Mouse (Mus musculus) neural tube, embryonic 12.5 days (tissue): ENCODE data around the gene Dact3. TPM values are rescaled to one million over a fixed set of nuclear protein-coding genes. Genes with fewer than 3 reads are reported as not detected.
A peak's percentile ranks its signal among the peaks of the same experiment; 100 is the strongest.

Experiments
- ATAC-seq: fragments of 200-750 bp; cut with Nextera tagmentation; 2 replicates; pipeline ENCODE4 v1.8.0; 2017; ENCODE audit warnings: low read depth, mild to moderate bottlenecking, moderate TSS enrichment, moderate library complexity; ENCODE audit not compliant: low FRiP score
- H3K27ac ChIP-seq: fragments of 300-500 bp; sonication (generic); 2 replicates; pipeline ENCODE4 v1.5.1; 2016
- H3K27me3 ChIP-seq: fragments of 300-500 bp; sonication (generic); replicated peaks from 2 replicates; pipeline ENCODE4 v1.6.1; 2016; ENCODE audit warnings: mild to moderate bottlenecking
- H3K36me3 ChIP-seq: fragments of 300-500 bp; sonication (generic); 2 replicates; pipeline ENCODE4 v1.6.1; 2016; ENCODE audit warnings: mild to moderate bottlenecking
- H3K4me1 ChIP-seq: fragments of 300-500 bp; sonication (generic); 2 replicates; pipeline ENCODE4 v1.6.1; 2016
- H3K4me2 ChIP-seq: fragments of 300-500 bp; sonication (generic); replicated peaks from 2 replicates; pipeline ENCODE4 v1.6.1; 2016; ENCODE audit warnings: mild to moderate bottlenecking
- H3K4me3 ChIP-seq: fragments of 300-500 bp; sonication (generic); 2 replicates; pipeline ENCODE4 v1.5.1; 2016
- H3K9ac ChIP-seq: fragments of 300-500 bp; sonication (generic); 2 replicates; pipeline ENCODE4 v1.6.1; 2016; ENCODE audit warnings: mild to moderate bottlenecking
- H3K9me3 ChIP-seq: fragments of 300-500 bp; sonication (generic); 2 replicates; pipeline ENCODE4 v1.6.1; 2016; ENCODE audit warnings: mild to moderate bottlenecking
- WGBS: fragments of 180-500 bp; shearing (Covaris S2); methylation state at CpG from one replicate; pipeline ENCODE4 v1.1.7; 2016; 5-methylcytosine and 5-hydroxymethylcytosine counted together
- polyA plus RNA-seq: library from polyadenylated mRNA; unstranded; fragments of >200 nt; fragmentation: Nextera tagmentation; extraction: Ambion mirVana; gene quantifications from 2 replicates; pipeline ENCODE4 v1.2.1, GENCODE M21; 2016

Dact3 gene
- polyA plus RNA-seq, 1 experiment from 2014 or later, result 10.2 TPM

GRCm38 (mm10) chr7:16867488-16867887 lies 7.6 kb upstream of the Dact3 start:
- no peak overlapping the region for H3K4me3 ChIP-seq
- no peak overlapping the region for H3K9ac ChIP-seq
- ATAC-seq, result no peak
- H3K27ac ChIP-seq, result no peak overlapping the region
- H3K4me1 ChIP-seq, result peaks cover 10% of the 10 kb centered on the region; the same call in 1 of the 2 replicates
- 95% methylated on average over 3 of the region's 3 CpGs for WGBS
- H3K9me3 ChIP-seq, result no peaks in the 10 kb centered on the region
- H3K36me3 ChIP-seq, result peaks cover 38% of the 10 kb centered on the region
- H3K27me3 ChIP-seq, result no peaks in the 10 kb centered on the region
- no peak overlapping the region for H3K4me2 ChIP-seq

- Histone ChIP-seq H3K4me1 (peaks cover 10% of the 10 kb centered on the region; the same call in 1 of the 2 replicates), H3K36me3 (peaks cover 28% of the 10 kb centered on the region), H3K4me3 (peak overlapping the region; percentile 18; the same call in 1 of the 2 replicates), H3K4me2 (peak overlapping the region; percentile 51), H3K9ac (peak overlapping the region; percentile 33; the same call in 1 of the 2 replicates), H3K27me3 (no peaks in the 10 kb centered on the region), H3K27ac (0 out of 2 replicates have a peak overlapping the region, but pooled peaks have one; percentile 8), H3K9me3 (no peaks in the 10 kb centered on the region)
- ATAC-seq, result peak; percentile 93
- WGBS, result 10% methylated on average over 16 of the region's 16 CpGs
Measured at GRCm38 (mm10) chr7:16869497-16869896, 5.6 kb upstream of the Dact3 start.

DNA sequence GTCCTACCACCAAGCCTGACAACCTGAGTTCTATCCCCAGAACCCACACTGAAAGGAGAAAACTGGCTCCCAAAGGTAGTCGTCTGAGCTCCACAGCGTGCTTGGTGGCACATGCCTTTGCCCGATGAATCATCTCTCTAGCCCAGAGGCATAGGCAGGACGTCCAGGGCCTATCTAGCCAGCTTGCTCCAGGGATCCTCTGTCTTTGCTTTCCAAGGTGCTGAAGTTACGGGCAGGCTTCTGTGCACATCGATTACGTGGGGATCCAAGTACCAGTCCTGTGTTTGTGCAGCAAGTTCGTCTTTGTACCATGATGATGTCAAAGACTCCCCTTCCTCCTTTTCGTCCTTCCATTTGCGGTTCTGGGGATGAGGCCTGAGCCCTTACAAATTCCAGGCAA lies 3.5 kb upstream of the Dact3 start:
- Histone ChIP-seq H3K9me3 (no peaks in the 10 kb centered on the region), H3K27me3 (no peaks in the 10 kb centered on the region), H3K4me3 (no peak overlapping the region), H3K27ac (no peak overlapping the region), H3K4me1 (peaks cover 19% of the 10 kb centered on the region), H3K9ac (no peak overlapping the region), H3K36me3 (peaks cover 11% of the 10 kb centered on the region; the same call in 1 of the 2 replicates), H3K4me2 (no peak overlapping the region)
- WGBS, result 87% methylated on average over 10 of the region's 10 CpGs
- no peak for ATAC-seq

- WGBS, result 92% methylated on average over 9 of the region's 9 CpGs
- H3K27me3 ChIP-seq, result no peaks in the 10 kb centered on the region
- ATAC-seq, result no peak
- no peak overlapping the region for H3K27ac ChIP-seq
- H3K9me3 ChIP-seq, result no peaks in the 10 kb centered on the region
- H3K4me1 ChIP-seq, result peaks cover 24% of the 10 kb centered on the region
- H3K9ac ChIP-seq, result no peak overlapping the region
- H3K4me3 ChIP-seq, result no peak overlapping the region
- peaks cover 5% of the 10 kb centered on the region; the same call in 1 of the 2 replicates for H3K36me3 ChIP-seq
- H3K4me2 ChIP-seq, result no peak overlapping the region
Measured at GRCm38 (mm10) chr7:16872478-16872877, 2.6 kb upstream of the Dact3 start.

DNA sequence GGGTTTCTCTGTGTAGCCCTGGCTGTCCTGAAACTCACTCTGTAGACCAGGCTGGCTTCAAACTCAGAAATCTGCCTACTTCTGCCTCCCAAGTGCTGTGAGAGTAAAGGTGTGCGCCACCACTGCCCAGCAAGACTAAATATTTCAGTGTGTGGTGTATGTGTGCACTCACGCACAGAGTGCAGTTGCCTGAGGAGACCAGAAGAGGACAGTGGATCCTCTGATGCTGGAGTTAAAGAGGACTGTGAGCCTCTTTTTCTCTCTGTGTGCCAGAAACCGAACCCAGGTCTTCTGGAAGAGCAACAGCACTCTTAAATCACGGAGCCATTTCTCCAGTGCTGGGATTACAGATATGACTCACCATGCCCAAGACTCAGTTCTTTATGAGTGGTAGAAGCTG lies 1.7 kb upstream of the Dact3 start:
- no peak overlapping the region for H3K4me3 ChIP-seq
- 92% methylated on average over 4 of the region's 4 CpGs for WGBS
- peaks cover 3% of the 10 kb centered on the region; the same call in 1 of the 2 replicates for H3K36me3 ChIP-seq
- H3K4me2 ChIP-seq, result 0 out of 2 replicates have a peak overlapping the region, but pooled peaks have one; percentile 83
- no peaks in the 10 kb centered on the region for H3K27me3 ChIP-seq
- H3K9ac ChIP-seq, result no peak overlapping the region
- ATAC-seq, result no peak
- no peak overlapping the region for H3K27ac ChIP-seq
- no peaks in the 10 kb centered on the region for H3K9me3 ChIP-seq
- H3K4me1 ChIP-seq, result peaks cover 24% of the 10 kb centered on the region

DNA sequence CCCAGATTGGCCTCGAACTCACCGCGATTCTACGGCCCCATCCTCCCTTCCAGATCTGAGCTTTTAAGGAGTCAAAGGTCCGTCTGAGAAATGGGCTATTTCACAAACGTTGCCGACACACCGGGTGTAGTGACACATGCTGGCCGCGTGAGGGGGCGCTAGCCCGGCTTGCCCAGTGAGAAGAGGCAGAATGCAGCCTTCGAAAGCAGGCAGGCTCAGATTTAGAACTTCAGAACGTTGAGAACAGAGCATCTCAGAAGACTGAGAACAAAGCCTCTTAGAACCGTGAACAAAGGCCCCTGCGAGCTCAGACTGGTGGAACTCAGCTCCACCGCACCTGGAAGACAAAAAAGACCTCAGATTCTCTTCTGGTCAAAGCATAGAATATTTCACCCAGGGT lies 927 bp upstream of the Dact3 start:
- ATAC-seq, result no peak
- no peaks in the 10 kb centered on the region for H3K27me3 ChIP-seq
- peak overlapping the region; percentile 79 for H3K4me3 ChIP-seq
- H3K4me1 ChIP-seq, result peaks cover 23% of the 10 kb centered on the region
- H3K4me2 ChIP-seq, result peak overlapping the region; percentile 83
- H3K36me3 ChIP-seq, result peaks cover 7% of the 10 kb centered on the region; the same call in 1 of the 2 replicates
- no peaks in the 10 kb centered on the region for H3K9me3 ChIP-seq
- H3K9ac ChIP-seq, result 0 out of 2 replicates have a peak overlapping the region, but pooled peaks have one; percentile 35
- H3K27ac ChIP-seq, result peak overlapping the region; percentile 59
- WGBS, result 4% methylated on average over 17 of the region's 17 CpGs

GRCm38 (mm10) chr7:16874756-16875309 lies 284 bp upstream of the Dact3 start:
- no peaks in the 10 kb centered on the region for H3K27me3 ChIP-seq
- H3K4me2 ChIP-seq, result peak overlapping the region; percentile 83
- peak overlapping the region; percentile 35; the same call in 1 of the 2 replicates for H3K9ac ChIP-seq
- peak overlapping the region; percentile 79 for H3K4me3 ChIP-seq
- under 1% methylated on average over 33 of the region's 33 CpGs for WGBS
- peak overlapping the region; percentile 59 for H3K27ac ChIP-seq
- no peaks in the 10 kb centered on the region for H3K9me3 ChIP-seq
- H3K4me1 ChIP-seq, result peaks cover 20% of the 10 kb centered on the region
- ATAC-seq, result peak; percentile 95
- H3K36me3 ChIP-seq, result peaks cover 10% of the 10 kb centered on the region; the same call in 1 of the 2 replicates

DNA sequence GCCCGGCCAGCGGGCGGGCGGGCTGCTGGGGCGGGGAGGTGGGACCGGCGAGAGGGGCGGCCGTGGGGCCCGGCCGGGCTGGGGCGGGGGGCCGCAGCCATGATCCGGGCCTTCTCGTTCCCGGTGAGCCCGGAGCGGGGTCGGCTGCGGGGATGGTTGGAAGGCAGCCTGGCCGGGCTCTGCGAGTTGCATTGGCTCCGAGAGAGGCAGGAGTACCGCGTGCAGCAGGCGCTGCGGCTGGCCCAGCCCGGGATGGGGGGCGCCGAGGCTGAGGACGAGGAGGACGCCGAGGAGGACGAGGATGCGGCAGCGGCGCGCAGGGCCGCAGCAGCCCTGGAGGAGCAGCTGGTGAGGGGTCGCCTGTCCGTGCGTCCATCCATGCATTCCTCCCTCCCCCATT lies 209 bp downstream of the Dact3 start:
- peak overlapping the region; percentile 88 for H3K9ac ChIP-seq

DNA sequence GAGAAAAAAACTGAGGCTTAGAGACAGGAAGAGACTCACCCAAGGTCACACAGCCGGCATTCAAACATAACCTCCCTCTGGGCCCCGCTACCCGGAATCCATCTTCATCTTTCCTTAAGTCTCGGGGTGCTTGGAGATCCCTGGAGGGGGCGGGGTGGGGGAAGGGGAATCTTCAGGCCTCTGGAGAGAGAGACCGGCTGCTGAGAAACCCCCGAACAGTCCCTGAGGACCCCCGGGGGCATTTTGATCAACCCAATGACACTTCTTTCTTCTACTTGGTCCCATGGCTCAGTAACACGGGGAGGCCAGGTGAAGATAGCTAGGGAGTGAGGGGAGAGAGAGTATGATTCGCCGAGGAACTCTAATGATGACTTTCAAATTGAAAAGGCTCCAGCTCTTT lies 889 bp downstream of the Dact3 start:
- Histone ChIP-seq H3K9me3 (no peaks in the 10 kb centered on the region), H3K9ac (peak overlapping the region; percentile 88; the same call in 1 of the 2 replicates), H3K4me3 (peak overlapping the region; percentile 79), H3K27me3 (no peaks in the 10 kb centered on the region), H3K4me2 (peak overlapping the region; percentile 83), H3K36me3 (peaks cover 10% of the 10 kb centered on the region; the same call in 1 of the 2 replicates), H3K4me1 (peaks cover 29% of the 10 kb centered on the region), H3K27ac (0 out of 2 replicates have a peak overlapping the region, but pooled peaks have one; percentile 70)
- 8% methylated on average over 11 of the region's 11 CpGs for WGBS
- ATAC-seq, result no peak

More for the DNA sequence above, 209 bp downstream of the Dact3 start:
- WGBS, result 0% methylated on average over 39 of the region's 42 CpGs
- Histone ChIP-seq H3K27ac (peak overlapping the region; percentile 70), H3K4me2 (peak overlapping the region; percentile 83), H3K9me3 (no peaks in the 10 kb centered on the region), H3K27me3 (no peaks in the 10 kb centered on the region), H3K36me3 (peaks cover 10% of the 10 kb centered on the region; the same call in 1 of the 2 replicates), H3K4me3 (peak overlapping the region; percentile 79), H3K4me1 (peaks cover 22% of the 10 kb centered on the region)
- ATAC-seq, result peak; percentile 55

DNA sequence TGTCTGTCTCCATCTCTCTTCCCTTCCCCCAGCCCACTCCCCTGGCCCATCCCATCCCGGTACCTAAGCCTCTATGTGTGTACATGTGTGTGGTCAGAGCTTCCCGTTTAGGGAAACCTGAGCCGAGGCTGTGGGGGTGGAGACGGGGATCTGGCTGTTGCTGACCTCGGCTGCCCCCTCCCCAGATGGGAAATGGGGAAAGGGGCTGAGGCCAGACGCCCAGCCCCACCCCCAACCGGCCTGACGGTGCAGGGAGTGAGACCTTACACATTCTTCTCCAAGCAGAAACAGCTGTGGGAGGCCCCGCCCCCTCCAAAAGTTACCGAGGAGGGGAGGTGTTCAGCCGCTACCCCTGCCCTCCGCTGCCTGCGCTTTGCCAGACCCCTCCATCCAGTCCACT lies 1.5 kb downstream of the Dact3 start:
- Histone ChIP-seq H3K9ac (peak overlapping the region; percentile 88), H3K4me1 (peaks cover 31% of the 10 kb centered on the region), H3K27ac (no peak overlapping the region), H3K4me3 (peak overlapping the region; percentile 79), H3K27me3 (no peaks in the 10 kb centered on the region), H3K36me3 (peaks cover 6% of the 10 kb centered on the region; the same call in 1 of the 2 replicates), H3K4me2 (peak overlapping the region; percentile 83), H3K9me3 (no peaks in the 10 kb centered on the region)
- 3% methylated on average over 13 of the region's 13 CpGs for WGBS
- ATAC-seq, result no peak

- Histone ChIP-seq H3K9me3 (no peaks in the 10 kb centered on the region), H3K27ac (no peak overlapping the region), H3K4me3 (no peak overlapping the region), H3K36me3 (peaks cover 11% of the 10 kb centered on the region; the same call in 1 of the 2 replicates), H3K9ac (no peak overlapping the region), H3K4me2 (no peak overlapping the region), H3K27me3 (0 out of 2 replicates have a peak, but pooled peaks cover 3% of the 10 kb centered on the region), H3K4me1 (peaks cover 31% of the 10 kb centered on the region)
- no peak for ATAC-seq
- WGBS, result 84% methylated on average over 3 of the region's 3 CpGs
Measured at GRCm38 (mm10) chr7:16877717-16878116, 2.6 kb downstream of the Dact3 start.

- Histone ChIP-seq H3K4me1 (peaks cover 31% of the 10 kb centered on the region), H3K4me2 (peak overlapping the region; percentile 40), H3K9me3 (peaks cover under 1% of the 10 kb centered on the region; the same call in 1 of the 2 replicates), H3K9ac (peak overlapping the region; percentile 21; the same call in 1 of the 2 replicates), H3K4me3 (no peak overlapping the region), H3K27ac (peak overlapping the region; percentile 57; the same call in 1 of the 2 replicates), H3K27me3 (peaks cover 19% of the 10 kb centered on the region), H3K36me3 (peaks cover 32% of the 10 kb centered on the region)
- ATAC-seq, result no peak
- WGBS, result 20% methylated on average over 9 of the region's 9 CpGs
Measured at GRCm38 (mm10) chr7:16879796-16880547, 4.9 kb downstream of the Dact3 start.
